Mouse (Mus musculus): ENCODE data around the gene Wnt5b. TPM values are rescaled to one million over a fixed set of nuclear protein-coding genes. Genes with fewer than 3 reads are reported as not detected.

The Wnt5b gene
- total and polyA plus RNA-seq, 3 experiments = 0.04 TPM; not detected in 2

DNA sequence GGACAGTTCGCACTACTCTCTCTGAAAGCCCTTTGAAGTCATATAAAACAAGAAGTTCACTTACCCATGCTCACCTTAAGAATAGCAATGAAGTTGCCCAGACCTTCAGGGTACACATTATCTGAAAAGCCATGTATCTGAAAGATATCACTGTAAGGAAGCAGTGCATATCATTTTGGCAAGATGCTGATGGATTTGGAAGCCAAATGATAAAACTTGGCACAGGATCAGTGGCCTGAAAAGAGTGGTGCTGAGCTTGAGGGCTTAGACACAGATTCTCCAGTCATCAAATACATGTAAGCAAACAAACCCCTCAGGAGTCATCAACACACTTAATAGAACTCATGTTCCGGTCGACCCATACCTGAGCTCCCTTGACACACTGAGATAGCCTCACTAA is 143.5 kb downstream of the Wnt5b start:
- TF ChIP-seq RCOR1 (IDR thresholded peaks at IDR 0.05; ENCODE audit: low read depth, low read length) = peak; percentile 81
- TF ChIP-seq MAX (IDR thresholded peaks at IDR 0.05; ENCODE audit: low read length) = no peak
- no peak for TF ChIP-seq MEF2A (IDR thresholded peaks at IDR 0.05; ENCODE audit: extremely low read depth, insufficient replicate concordance, low read depth, low read length, poor library complexity, severe bottlenecking)
- TF ChIP-seq GATA1 (IDR thresholded peaks at IDR 0.05; ENCODE audit: low read depth, low read length) = peak; percentile 49; the same call in 1 of the 2 replicates
- TF ChIP-seq TCF12 (IDR thresholded peaks at IDR 0.05; ENCODE audit: low read depth, low read length) = peak; percentile 21; the same call in 1 of the 2 replicates
- peak in 1 of 2 experiments; percentile 38; a peak in 1 of 4 replicates for TF ChIP-seq EP300 (IDR thresholded peaks at IDR 0.05; ENCODE audit: low read depth in 1 of 2, low read length in 2 of 2)
- H3K79me2 ChIP-seq (ENCODE audit: control insufficient read depth, insufficient read depth, low read length, poor library complexity) = no peaks in the 10 kb centered on the region
- DNase-seq (ENCODE audit: low read depth, low spot score) = no peak
- H3K4me3 ChIP-seq (ENCODE audit: control insufficient read depth in 1 of 2, insufficient read depth in 1 of 2, low read depth in 2 of 2, low read length in 2 of 2) = no peak overlapping the region
- peaks cover 0 to 10% of the 10 kb centered on the region in 2 experiments; a peak in 2 of 4 replicates for H3K36me3 ChIP-seq (ENCODE audit: control insufficient read depth in 1 of 2, insufficient read depth in 2 of 2, low read length in 2 of 2)
- no peak overlapping the region for H3K27ac ChIP-seq (ENCODE audit: control insufficient read depth, low read depth, low read length)
- H3K4me1 ChIP-seq (ENCODE audit: control insufficient read depth in 1 of 2, insufficient read depth in 2 of 2, low read length in 2 of 2) = peaks cover 5 to 18% of the 10 kb centered on the region in 2 experiments; a peak in 3 of 4 replicates
- H3K9me3 ChIP-seq (replicated peaks; ENCODE audit: insufficient read depth, low read length) = no peaks in the 10 kb centered on the region
- no peaks in the 10 kb centered on the region for H3K27me3 ChIP-seq (ENCODE audit: control insufficient read depth in 1 of 2, insufficient read depth in 2 of 2, low read length in 2 of 2)
- no peak overlapping the region for H3K9ac ChIP-seq (ENCODE audit: control insufficient read depth, low read depth, low read length, poor library complexity, severe bottlenecking)

DNA sequence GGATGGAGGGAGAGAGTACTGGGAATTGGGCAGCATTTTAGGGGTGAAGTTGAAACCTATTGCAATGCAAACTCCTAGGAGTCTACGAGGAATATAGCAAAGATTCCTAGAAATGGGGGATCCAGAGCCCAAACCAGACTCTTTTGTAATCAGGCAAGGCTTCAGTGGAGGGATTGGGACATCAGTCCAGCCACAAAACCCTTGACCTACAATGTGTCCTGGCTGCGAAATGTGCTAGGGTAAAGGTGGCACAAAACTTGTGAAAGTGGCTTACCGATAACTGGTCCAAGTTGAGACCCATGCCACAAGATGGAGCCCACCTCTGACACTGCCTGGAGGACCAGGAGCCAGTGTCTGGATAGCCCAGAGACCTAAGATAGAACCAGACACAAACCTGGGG is 144.8 kb downstream of the Wnt5b start:
- no peak overlapping the region for H3K27ac ChIP-seq (ENCODE audit: control insufficient read depth, low read depth, low read length)
- no peaks in the 10 kb centered on the region for H3K9me3 ChIP-seq (replicated peaks; ENCODE audit: insufficient read depth, low read length)
- H3K36me3 ChIP-seq (ENCODE audit: control insufficient read depth in 1 of 2, insufficient read depth in 2 of 2, low read length in 2 of 2) = peaks cover 0 to 14% of the 10 kb centered on the region in 2 experiments; a peak in 2 of 4 replicates
- no peak overlapping the region for H3K9ac ChIP-seq (ENCODE audit: control insufficient read depth, low read depth, low read length, poor library complexity, severe bottlenecking)
- no peak for TF ChIP-seq POLR2AphosphoS2 (IDR thresholded peaks at IDR 0.05; ENCODE audit: low read length)
- TF ChIP-seq MYB (IDR thresholded peaks at IDR 0.05; ENCODE audit: low read depth, low read length) = no peak
- no peak for TF ChIP-seq E2F4 (IDR thresholded peaks at IDR 0.05; ENCODE audit: borderline replicate concordance, low read depth, low read length)
- TF ChIP-seq RCOR1 (IDR thresholded peaks at IDR 0.05; ENCODE audit: low read depth, low read length) = no peak
- no peak for TF ChIP-seq TBP (IDR thresholded peaks at IDR 0.05; ENCODE audit: low read depth, low read length)
- TF ChIP-seq SMC3 (IDR thresholded peaks at IDR 0.05; ENCODE audit: low read depth, low read length) = no peak
- TF ChIP-seq ZNF384 (IDR thresholded peaks at IDR 0.05; ENCODE audit: low read depth, low read length) = no peak
- TF ChIP-seq UBTF (IDR thresholded peaks at IDR 0.05; ENCODE audit: borderline replicate concordance, insufficient read depth, low read depth, low read length) = no peak
- TF ChIP-seq POLR2A (IDR thresholded peaks at IDR 0.05; ENCODE audit: control insufficient read depth in 1 of 2, insufficient read depth in 1 of 2, low read depth in 1 of 2, low read length in 2 of 2, poor library complexity in 1 of 2) = no peak
- TF ChIP-seq KAT2A (conservative IDR thresholded peaks at IDR 0.05; ENCODE audit: low read depth, low read length) = no peak
- TF ChIP-seq MYC (IDR thresholded peaks at IDR 0.05; ENCODE audit: low read depth, low read length) = no peak
- no peak for TF ChIP-seq ETS1 (IDR thresholded peaks at IDR 0.05; ENCODE audit: low read depth, low read length)
- no peak for TF ChIP-seq MAZ (IDR thresholded peaks at IDR 0.05; ENCODE audit: low read depth, low read length)
- no peak for TF ChIP-seq JUND (IDR thresholded peaks at IDR 0.05; ENCODE audit: low read depth, low read length)
- H3K4me1 ChIP-seq (ENCODE audit: control insufficient read depth in 1 of 2, insufficient read depth in 2 of 2, low read length in 2 of 2) = peaks cover 6 to 27% of the 10 kb centered on the region in 2 experiments
- H3K4me3 ChIP-seq (ENCODE audit: control insufficient read depth in 1 of 2, insufficient read depth in 1 of 2, low read depth in 2 of 2, low read length in 2 of 2) = no peak overlapping the region
- no peaks in the 10 kb centered on the region for H3K79me2 ChIP-seq (ENCODE audit: control insufficient read depth, insufficient read depth, low read length, poor library complexity)
- H3K27me3 ChIP-seq (ENCODE audit: control insufficient read depth in 1 of 2, insufficient read depth in 2 of 2, low read length in 2 of 2) = no peaks in the 10 kb centered on the region
- no peak for DNase-seq (ENCODE audit: low read depth, low spot score)
